Comparison of ENCODE assay signal across 7 mouse cellular contexts in the genomic region with DNA sequence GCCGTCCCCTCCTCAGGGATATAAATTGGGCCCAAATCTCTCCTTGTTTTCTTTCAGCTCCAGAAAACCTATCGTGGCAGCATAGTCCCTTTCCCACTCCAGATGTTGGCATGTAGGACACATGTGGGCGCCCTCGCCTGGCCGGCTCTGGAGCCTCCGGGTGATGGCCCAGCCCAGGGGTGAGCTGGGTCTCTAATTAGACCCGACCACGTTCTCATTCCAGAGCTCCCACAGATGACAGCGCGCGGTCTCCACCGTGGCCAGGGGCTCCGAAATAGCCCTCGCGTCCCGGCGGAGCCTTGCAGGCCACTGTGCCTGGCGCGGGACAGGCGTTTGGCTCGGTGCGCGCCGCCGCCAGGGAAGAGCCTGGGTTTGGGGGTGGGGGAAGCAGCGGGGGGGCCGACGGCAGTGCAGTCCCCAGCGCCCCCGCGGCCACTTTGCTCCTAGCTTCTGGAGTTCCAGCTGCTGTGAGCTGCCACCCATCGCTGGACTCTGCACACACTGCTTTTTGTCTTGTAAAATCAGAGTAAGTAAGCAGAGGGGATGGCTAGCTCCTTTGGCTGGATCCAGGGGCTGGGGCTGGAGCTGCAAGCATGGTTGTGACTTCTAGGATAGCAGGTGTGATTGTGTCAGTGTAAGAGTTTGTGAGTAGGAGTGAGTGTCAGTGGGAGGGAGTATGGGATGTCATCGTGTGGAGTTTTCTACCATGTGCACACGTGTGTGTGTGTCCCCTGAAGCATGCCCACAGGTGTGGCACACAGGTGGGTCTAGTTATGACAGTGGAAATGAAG. TPM values are rescaled to one million over a fixed set of nuclear protein-coding genes. Genes with fewer than 3 reads are reported as not detected.
DNase-seq lines count a peak whose midpoint lies in the region; ATAC-seq and TF ChIP-seq lines count a peak whose summit lies in the region.

No protein-coding gene starts in this region.

- no peaks in the 10 kb centered on the region for H3K36me3 ChIP-seq in ES-Bruce4 (ENCODE audit: control insufficient read depth, insufficient read depth, low read length, poor library complexity, severe bottlenecking)
- no peaks in the 10 kb centered on the region for H3K36me3 ChIP-seq in forebrain, embryonic 15.5 days
- no peaks in the 10 kb centered on the region for H3K36me3 ChIP-seq in intestine, embryonic 16.5 days (ENCODE audit: control insufficient read depth, insufficient read depth, low read length)
- H3K36me3 ChIP-seq in liver, postnatal 0 days (replicated peaks; ENCODE audit: insufficient read depth, low read length): no peaks in the 10 kb centered on the region
- no peaks in the 10 kb centered on the region for H3K36me3 ChIP-seq in small intestine, adult 2 months (ENCODE audit: control insufficient read depth, insufficient read depth, low read length)

- H3K27me3 ChIP-seq in ES-Bruce4 (ENCODE audit: control insufficient read depth, insufficient read depth, low read length, poor library complexity, severe bottlenecking): no peaks in the 10 kb centered on the region
- H3K27me3 ChIP-seq in forebrain, embryonic 15.5 days: 0 out of 2 replicates have a peak, but pooled peaks cover 6% of the 10 kb centered on the region
- no peaks in the 10 kb centered on the region for H3K27me3 ChIP-seq in intestine, embryonic 16.5 days (replicated peaks; ENCODE audit: control insufficient read depth, insufficient read depth, low read length)
- H3K27me3 ChIP-seq in liver, postnatal 0 days (ENCODE audit: insufficient read depth, low read length): no peaks in the 10 kb centered on the region; the same call in 1 of the 2 replicates
- no peaks in the 10 kb centered on the region; the same call in 1 of the 2 replicates for H3K27me3 ChIP-seq in small intestine, adult 2 months (ENCODE audit: control insufficient read depth, insufficient read depth, low read length)

- 5% methylated on average over 34 of the region's 34 CpGs for WGBS in forebrain, embryonic 15.5 days
- 5% methylated on average over 34 of the region's 34 CpGs for WGBS in intestine, embryonic 16.5 days
- 6% methylated on average over 34 of the region's 34 CpGs for whole genome bisulfite sequencing in liver, postnatal 0 days (ENCODE audit: insufficient replicate concordance)
- 7% methylated on average over 34 of the region's 34 CpGs for WGBS in small intestine, adult 2 months

- peaks cover 9% of the 10 kb centered on the region for H3K4me1 ChIP-seq in ES-Bruce4 (ENCODE audit: control insufficient read depth, insufficient read depth, low read length)
- peaks cover 9% of the 10 kb centered on the region for H3K4me1 ChIP-seq in forebrain, embryonic 15.5 days
- H3K4me1 ChIP-seq in intestine, embryonic 16.5 days (ENCODE audit: control insufficient read depth, insufficient read depth, low read length): peaks cover 5% of the 10 kb centered on the region; the same call in 1 of the 2 replicates
- no peaks in the 10 kb centered on the region for H3K4me1 ChIP-seq in liver, postnatal 0 days (ENCODE audit: insufficient read depth)
- H3K4me1 ChIP-seq in small intestine, adult 2 months (ENCODE audit: control insufficient read depth, insufficient read depth, insufficient read length, low read length): peaks cover 6% of the 10 kb centered on the region; the same call in 1 of the 2 replicates

- H3K27ac ChIP-seq in ES-Bruce4 (ENCODE audit: insufficient read depth, low read length): no peak overlapping the region
- H3K27ac ChIP-seq in forebrain, embryonic 15.5 days (replicated peaks): no peak overlapping the region
- H3K27ac ChIP-seq in intestine, embryonic 16.5 days (ENCODE audit: low read length): peak overlapping the region; percentile 43; the same call in 1 of the 2 replicates
- no peak overlapping the region for H3K27ac ChIP-seq in liver, postnatal 0 days (ENCODE audit: low read depth)
- no peak overlapping the region for H3K27ac ChIP-seq in small intestine, adult 2 months (ENCODE audit: insufficient read depth, low read depth, low read length)

- peak; percentile 17 for DNase-seq in R1 (ENCODE audit: low read depth, low spot score)
- DNase-seq in liver, postnatal 0 days: peak; percentile 22
- DNase-seq in spleen, adult 12 weeks (ENCODE audit: low spot score): no peak

- peak; percentile 67; the same call in 1 of the 2 replicates for ATAC-seq in forebrain, embryonic 15.5 days (replicated peaks)
- ATAC-seq in intestine, embryonic 16.5 days: peak; percentile 54
- ATAC-seq in liver, postnatal 0 days: 0 out of 2 replicates have a peak, but pooled peaks have one; percentile 40

- TF ChIP-seq EP300 in ES-Bruce4 (IDR thresholded peaks at IDR 0.05; ENCODE audit: insufficient read depth, low read depth, low read length): no peak
- TF ChIP-seq EP300 in liver, postnatal 0 days (IDR thresholded peaks at IDR 0.05; ENCODE audit: low read depth): no peak

- TF ChIP-seq CTCF in ES-Bruce4 (IDR thresholded peaks at IDR 0.05; ENCODE audit: low read depth, low read length): peak; percentile 18
- peak; percentile 34 for TF ChIP-seq CTCF in liver, postnatal 0 days (IDR thresholded peaks at IDR 0.05; ENCODE audit: low read depth)
- TF ChIP-seq CTCF in small intestine, adult 2 months (IDR thresholded peaks at IDR 0.05; ENCODE audit: extremely low read depth, insufficient read length, insufficient replicate concordance, low read depth, low read length): no peak

- TF ChIP-seq POLR2A in ES-Bruce4 (IDR thresholded peaks at IDR 0.05; ENCODE audit: insufficient read depth, low read length): no peak
- TF ChIP-seq POLR2A in small intestine, adult 2 months (IDR thresholded peaks at IDR 0.05; ENCODE audit: low read depth, low read length): no peak

- H3K9me3 ChIP-seq in ES-Bruce4 (replicated peaks; ENCODE audit: control insufficient read depth, insufficient read depth, low read length, poor library complexity, severe bottlenecking): no peaks in the 10 kb centered on the region
- H3K9me3 ChIP-seq in forebrain, embryonic 15.5 days: no peaks in the 10 kb centered on the region
- no peaks in the 10 kb centered on the region for H3K9me3 ChIP-seq in intestine, embryonic 16.5 days (ENCODE audit: control insufficient read depth, low read length)
- H3K9me3 ChIP-seq in liver, postnatal 0 days (ENCODE audit: low read length): no peaks in the 10 kb centered on the region

- H3K4me2 ChIP-seq in forebrain, embryonic 15.5 days (replicated peaks): peak overlapping the region; percentile 63
- peak overlapping the region; percentile 56 for H3K4me2 ChIP-seq in intestine, embryonic 16.5 days (ENCODE audit: low read depth, low read length)
- H3K4me2 ChIP-seq in liver, postnatal 0 days (ENCODE audit: low read depth, low read length): peak overlapping the region; percentile 66

- H3K9ac ChIP-seq in ES-Bruce4 (ENCODE audit: low read depth, poor library complexity, severe bottlenecking): peak overlapping the region; percentile 11
- H3K9ac ChIP-seq in forebrain, embryonic 15.5 days (replicated peaks): peak overlapping the region; percentile 45
- peak overlapping the region; percentile 57 for H3K9ac ChIP-seq in intestine, embryonic 16.5 days (ENCODE audit: low read depth, low read length)
- H3K9ac ChIP-seq in liver, postnatal 0 days (replicated peaks): no peak overlapping the region

- peak overlapping the region; percentile 26 for H3K4me3 ChIP-seq in ES-Bruce4 (ENCODE audit: low read depth, low read length)
- peak overlapping the region; percentile 36 for H3K4me3 ChIP-seq in forebrain, embryonic 15.5 days
- H3K4me3 ChIP-seq in intestine, embryonic 16.5 days (ENCODE audit: low read length): peak overlapping the region; percentile 38
- H3K4me3 ChIP-seq in liver, postnatal 0 days (ENCODE audit: low read depth, low read length): peak overlapping the region; percentile 24
- peak overlapping the region; percentile 34 for H3K4me3 ChIP-seq in small intestine, adult 2 months (ENCODE audit: low read depth, low read length)

RNA-seq across cellular contexts. Expression of gene Insc, which starts 2.2 kb away (rescaled TPM):
- polyA plus RNA-seq in ES-Bruce4 (2011; ENCODE audit: insufficient read depth, insufficient read length, low read depth, missing spikeins): not detected in 2 replicates
- 0.69 and 0.88 TPM in 2 replicates for polyA plus RNA-seq in forebrain, embryonic 15.5 days (2015; fragmentation: Nextera tagmentation; extraction: Ambion mirVana)
- 17.8 and 18.1 TPM in 2 replicates for polyA plus RNA-seq in intestine, embryonic 16.5 days (2015; fragmentation: Nextera tagmentation; extraction: Ambion mirVana)
- 13.7 and 16.2 TPM in 2 replicates for polyA plus RNA-seq in liver, postnatal 0 days (2015; fragmentation: Nextera tagmentation; extraction: Ambion mirVana)
- 1.4 and 1.9 TPM in 2 replicates for polyA plus RNA-seq in small intestine, adult 2 months (2012; rRNA removed)

RNA-seq across cellular contexts. Expression of gene Calcb, which starts 27.2 kb away (rescaled TPM):
- polyA plus RNA-seq in ES-Bruce4 (2011; ENCODE audit: insufficient read depth, insufficient read length, low read depth, missing spikeins): not detected in 2 replicates
- not detected in 2 replicates for polyA plus RNA-seq in forebrain, embryonic 15.5 days (2015; fragmentation: Nextera tagmentation; extraction: Ambion mirVana)
- polyA plus RNA-seq in intestine, embryonic 16.5 days (2015; fragmentation: Nextera tagmentation; extraction: Ambion mirVana): 2.9 and 3.4 TPM in 2 replicates
- polyA plus RNA-seq in liver, postnatal 0 days (2015; fragmentation: Nextera tagmentation; extraction: Ambion mirVana): not detected in 2 replicates
- 1.2 and 1.5 TPM in 2 replicates for polyA plus RNA-seq in small intestine, adult 2 months (2012; rRNA removed)
